Mouse (Mus musculus) right cerebral cortex, postnatal 14 days (tissue): Measurements from ENCODE around the gene Nck1.

ENCODE experiments used
- DNase-seq: peaks from one replicate; pipeline ENCODE4 v3.0.0; 2022

The Nck1 gene

DNA sequence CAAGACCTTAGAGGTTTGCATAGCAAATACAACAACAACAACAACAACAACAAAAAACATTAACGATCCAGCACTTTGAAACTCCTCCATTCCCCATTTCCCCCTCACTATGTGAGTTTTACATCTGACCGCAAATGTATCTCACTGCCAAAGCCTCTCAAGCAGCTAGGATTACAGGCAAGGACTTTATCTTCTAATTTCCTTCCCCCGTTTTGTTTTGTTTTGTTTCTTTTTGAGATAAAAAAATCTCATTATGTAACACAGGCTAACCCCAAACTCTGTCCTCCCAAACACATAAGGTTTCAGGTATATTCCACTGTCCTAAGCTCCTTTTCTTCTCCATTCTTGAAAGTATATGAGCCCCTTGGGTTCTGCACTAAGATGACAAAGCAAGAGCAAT is 11.2 kb downstream of the Nck1 start:
- DNase-seq = no peak

DNA sequence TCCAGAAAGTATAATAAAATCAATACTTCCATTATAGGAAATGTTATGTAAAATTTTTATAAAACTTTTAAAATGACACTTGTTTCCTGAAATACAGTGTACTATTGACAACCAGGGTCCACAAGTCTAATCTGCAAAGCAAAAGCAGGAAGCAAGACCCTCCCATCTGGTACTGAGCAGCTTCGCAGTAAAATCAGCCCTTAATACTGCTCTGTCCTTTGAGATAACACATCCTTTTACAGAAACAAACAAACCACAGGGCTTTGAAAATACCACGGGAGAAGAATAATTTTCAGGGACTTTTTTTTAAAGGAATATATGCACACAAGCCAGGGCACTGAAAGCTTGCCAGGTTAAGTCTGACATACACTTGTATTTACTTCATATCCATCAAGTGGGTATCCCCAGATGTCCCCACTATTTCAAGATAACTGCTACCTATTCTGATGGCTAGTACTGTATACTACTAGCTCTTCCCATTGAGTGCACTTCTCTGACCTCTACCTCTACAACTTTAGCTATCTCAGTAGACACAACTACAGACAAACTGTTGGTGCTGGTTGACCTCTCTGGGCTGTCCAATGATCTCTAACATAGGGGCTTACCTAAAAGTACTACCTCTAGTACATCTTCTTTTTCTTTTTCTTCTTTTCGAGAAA is 13.0 kb downstream of the Nck1 start:
- DNase-seq = no peak

DNA sequence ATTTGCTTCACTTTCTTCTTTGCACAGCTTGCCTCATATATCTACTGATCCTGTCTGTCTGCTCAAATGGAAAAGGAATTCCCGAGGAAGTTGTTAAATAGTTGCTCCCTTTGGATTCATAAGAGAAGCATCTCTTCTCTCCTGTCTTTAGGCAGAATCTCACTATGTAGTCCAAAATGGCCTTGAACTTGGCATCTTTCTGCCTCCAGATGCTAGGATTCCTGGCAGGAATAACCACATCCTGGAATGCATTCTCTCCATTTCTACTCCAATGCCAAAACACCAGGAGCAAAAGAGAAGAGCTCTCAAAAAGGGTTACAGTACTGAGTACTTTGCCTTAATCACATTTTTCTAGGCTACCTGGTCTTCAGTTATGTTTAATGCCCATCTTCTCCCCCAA is 14.6 kb downstream of the Nck1 start:
- DNase-seq = no peak

DNA sequence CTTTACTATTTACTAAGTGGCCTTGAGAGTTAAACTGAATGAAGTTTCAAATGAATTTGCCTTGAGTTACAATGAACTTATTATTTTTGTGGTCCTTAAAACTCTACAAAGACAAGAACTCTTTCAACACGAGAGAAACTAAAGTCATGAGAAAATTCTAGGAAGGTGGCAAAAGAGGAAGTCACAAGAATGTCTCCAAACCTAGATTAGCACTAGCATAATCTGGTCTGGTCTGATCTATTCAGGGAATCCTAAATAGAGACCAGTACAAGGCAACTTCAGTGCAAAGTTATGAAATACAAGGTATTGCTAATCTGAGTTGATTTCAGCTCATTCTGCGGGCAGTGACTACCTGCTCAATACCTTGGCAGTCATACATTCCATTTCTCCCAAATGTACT is 20.7 kb downstream of the Nck1 start:
- no peak for DNase-seq

DNA sequence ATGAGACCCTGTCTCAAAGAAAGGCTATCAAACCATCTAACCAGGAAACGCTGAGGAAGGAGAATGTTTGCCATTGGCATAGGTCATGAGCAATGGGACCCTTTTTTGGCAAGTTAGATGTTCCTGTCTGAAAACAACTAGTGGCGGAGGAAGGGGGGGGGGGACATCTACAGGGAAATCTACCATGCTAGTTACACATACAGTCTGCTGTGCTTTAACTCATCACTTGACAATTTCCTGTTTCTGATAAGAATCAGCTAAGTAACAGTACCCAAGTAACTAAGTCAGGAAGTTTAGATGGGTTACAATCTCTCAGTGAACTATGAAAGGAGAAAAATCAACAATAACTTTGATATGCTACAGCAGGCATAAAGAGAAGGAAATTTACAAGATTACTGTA is 23.9 kb downstream of the Nck1 start:
- DNase-seq = no peak

DNA sequence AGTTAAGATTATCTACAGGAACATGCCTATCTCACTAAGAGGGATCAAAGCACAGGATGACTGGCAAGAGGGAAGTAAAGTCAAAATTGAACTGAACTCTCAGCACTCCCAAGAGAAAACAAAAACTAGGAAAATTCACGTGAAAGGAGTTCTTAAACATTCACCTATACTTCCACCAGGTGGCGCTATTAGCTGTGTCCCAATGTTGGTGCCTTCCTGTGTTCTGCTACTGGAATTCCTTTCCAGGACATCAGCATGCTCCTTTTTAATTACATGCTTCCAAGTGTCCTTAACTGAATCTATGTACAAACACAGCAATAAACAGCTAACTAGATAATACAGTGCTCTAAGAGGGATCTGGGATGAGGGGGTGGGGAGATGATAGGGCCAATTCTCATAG is 25.3 kb downstream of the Nck1 start:
- peak; percentile 23 for DNase-seq

DNA sequence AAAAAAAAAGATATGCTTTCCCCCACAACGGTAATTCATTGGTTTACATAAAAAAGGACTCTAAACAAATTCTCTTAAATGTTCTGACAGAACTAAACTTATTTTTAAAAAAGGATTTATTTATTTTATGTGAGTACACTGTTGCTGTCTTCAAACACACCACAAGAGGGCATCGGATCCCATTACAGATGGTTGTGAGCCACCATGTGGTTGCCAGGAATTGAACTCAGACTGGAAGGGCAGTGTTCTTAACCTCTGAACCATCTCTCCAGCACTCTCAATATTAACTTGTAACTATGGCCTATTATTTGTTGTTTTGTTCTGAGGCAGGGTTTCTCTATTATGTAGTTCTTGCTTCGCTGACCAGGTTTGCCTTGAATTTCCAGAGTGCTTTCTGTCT is 25.9 kb downstream of the Nck1 start:
- DNase-seq = no peak

DNA sequence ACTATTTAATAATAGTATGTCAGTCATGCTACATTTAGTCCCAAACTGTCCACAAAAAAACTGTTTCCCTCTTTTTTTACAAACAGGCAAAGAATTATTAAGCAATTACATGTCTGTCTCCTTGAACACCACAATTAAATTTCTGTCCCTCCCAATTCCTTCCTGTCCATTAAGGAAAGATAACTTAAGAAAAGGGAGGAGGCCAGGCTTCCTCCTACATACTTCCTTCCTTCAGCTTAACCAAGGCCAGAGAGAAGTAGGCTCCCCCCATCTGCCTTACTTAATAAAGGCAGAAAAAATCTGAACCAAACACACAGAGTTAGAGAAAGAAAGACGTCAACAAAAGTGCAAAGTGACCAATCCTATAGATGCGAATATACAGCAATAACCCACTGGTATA is 38.4 kb downstream of the Nck1 start:
- DNase-seq = no peak

DNA sequence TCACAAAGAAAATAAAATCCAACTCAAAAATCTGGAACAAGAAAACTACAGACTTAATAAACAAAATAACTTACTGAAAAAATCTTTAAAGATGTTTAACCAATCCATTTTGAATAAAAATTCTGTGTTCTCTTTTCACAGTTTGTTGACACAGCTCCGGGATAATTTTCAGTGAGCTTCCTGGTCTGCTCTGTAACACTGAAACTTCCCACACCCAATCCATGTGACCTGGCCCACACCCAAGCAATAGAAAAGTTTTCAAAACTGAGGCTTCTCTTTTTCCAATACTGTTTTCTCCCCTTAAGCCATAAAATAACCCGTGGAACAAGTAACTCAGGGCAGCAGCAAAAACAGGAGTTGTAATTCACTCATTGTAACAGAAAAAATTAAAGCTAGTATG is 39.3 kb downstream of the Nck1 start:
- DNase-seq = no peak

DNA sequence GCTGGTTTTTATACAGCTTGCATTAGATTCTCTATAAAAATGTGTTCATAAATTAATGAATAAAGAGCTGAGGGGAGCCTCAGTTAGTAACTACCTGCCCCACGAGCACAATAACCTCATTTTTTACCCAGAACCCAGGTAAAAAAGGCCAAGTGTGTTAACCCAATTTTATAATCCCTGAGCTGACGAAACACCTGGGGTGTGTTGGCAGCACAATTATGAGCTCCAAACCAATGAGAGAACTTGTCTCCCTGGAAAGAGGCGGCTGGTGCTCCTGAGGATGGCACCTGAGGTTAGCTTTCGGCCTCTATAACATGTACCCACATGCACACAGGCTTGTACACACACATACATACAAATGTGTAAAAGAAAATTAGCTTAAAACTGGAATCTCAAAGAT is 40.4 kb downstream of the Nck1 start:
- no peak for DNase-seq

DNA sequence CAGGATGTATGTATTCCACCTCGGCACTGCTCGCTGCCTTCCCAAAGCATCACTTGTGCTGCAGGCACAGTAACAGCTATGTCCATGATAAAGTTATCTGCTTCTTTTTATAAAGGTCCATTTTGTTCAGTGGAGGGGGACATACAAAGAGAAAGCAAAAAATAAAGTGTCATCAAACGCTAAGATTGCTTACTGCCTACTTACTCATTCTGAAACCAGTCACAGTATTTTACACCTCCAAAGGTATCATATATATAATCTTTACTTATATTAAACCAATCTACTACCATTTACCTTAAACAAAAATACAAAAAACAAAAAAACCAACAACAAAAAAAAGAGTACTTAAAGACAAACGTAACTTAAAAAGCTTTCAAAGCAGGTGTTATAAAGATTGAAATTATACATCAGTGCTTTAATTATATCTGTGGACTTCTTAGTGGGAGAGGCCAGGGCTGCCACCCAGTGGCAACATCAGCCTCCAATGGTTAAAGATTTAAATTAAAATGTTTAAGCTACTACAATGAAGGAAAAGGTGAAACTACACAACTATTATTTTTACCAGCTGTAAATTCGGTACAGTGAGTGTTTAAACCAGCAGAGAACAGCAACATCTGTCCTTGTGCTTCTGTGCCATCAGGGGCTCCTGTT is 52.2 kb downstream of the Nck1 start:
- DNase-seq = no peak

DNA sequence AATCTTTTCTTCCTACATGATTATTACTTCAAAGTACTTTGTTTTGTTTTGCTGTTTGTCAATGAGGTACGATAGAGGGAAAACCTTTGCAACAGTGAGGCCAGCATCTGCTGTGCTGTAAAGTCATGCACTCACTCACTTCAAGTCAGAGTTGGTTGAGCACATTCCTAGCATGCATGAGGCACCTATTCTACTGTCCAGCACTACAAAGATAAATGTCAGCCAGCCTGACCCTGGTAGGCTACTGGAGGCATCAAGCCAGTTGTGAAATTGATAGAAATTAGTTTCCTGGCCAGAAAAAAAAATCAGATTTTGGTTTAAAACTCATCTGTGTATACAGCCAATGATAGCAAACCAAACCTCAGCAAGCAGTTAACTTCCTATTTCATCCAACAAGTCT is 54.5 kb downstream of the Nck1 start:
- DNase-seq = no peak

DNA sequence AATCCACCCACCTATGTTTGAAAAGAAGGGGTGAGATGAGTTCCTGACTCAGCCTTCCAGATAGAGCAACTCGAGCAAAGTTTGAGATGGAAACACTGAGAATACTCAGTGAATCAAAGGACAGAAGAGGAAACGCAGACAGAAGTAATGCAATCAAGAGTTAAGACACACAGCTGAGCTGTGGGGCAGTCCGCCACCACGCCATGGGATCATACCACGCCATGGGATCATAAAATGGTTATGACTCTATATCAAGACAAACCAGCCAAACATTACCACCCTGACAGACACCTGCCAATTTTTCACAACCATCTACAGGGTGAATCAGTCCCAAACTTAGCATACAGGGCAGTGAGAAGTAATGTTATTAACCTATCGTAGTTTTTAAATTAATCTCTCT is 57.0 kb downstream of the Nck1 start:
- DNase-seq = no peak

DNA sequence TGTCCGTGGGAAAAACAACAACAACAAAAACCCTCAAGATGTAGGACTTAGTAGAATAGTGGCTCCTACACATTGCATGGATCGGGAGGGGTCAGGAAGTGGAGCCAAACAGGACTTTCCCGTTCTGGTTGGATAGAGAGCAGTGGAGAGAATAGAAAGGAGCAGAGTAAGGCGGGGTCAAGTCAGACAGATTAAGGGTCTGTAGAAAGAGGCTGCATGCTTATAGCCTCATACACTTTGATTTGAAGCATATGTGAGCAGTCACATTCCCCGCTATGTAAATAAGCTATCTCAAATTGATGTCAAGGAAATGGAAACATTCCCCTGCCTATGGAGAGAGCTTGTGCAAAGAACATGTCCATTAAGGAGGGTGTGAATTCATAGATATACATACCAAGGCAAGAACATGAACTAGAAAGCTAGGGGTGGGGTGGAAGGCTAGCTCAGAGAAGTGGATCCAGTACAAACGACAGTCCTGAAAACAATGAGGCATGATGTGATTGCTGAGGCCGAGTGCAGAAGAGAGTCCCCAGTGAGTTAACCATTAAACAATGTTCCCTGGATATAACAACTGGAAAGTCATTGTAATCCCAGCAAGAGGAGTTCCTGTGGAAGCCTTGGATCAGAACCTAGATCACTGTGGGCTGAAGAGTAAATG is 57.7 kb downstream of the Nck1 start:
- no peak for DNase-seq

DNA sequence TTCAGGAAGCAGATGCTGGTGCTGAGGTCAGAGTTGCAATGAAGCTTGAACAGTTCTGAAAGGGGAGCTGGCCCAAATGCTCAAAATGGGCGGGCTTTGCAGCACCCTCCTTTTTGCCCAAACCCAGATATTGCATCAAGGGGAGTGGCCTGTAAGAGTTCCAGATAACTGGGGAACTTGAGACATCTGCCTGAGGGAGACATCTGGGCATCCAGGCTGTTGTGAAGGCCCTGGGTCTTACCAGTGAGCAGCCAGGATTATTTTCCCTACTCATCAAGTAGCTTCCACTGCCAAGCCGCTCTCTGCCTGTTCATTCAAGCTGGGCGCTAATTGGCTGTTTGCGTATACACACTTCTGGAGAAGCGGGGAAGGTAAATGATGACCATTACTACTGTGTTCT is 59.5 kb downstream of the Nck1 start, which contains the start of gene Il20rb:
TSS of gene Il20rb (minus strand) at position 358 of the 400 bp plus-strand sequence.
- no peak for DNase-seq

DNA sequence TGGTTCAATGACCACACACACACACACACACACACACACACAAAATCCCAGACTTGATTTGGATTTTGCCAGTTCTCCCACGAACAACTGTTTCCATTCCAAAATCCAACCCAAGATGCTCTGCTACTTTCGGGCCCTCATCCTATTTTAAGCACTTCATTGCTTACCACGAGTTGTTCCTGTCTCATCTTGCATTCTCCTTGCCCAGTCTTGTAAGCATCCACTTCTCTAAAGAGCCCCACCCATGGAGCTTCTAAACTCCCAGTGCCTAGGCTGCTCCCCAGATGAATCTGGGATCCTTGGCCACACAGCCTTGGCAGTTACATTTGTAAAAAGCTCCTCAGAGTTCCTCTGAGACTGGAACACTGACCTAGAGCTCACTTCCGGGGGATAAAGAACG is 62.6 kb downstream of the Nck1 start:
- DNase-seq = no peak

DNA sequence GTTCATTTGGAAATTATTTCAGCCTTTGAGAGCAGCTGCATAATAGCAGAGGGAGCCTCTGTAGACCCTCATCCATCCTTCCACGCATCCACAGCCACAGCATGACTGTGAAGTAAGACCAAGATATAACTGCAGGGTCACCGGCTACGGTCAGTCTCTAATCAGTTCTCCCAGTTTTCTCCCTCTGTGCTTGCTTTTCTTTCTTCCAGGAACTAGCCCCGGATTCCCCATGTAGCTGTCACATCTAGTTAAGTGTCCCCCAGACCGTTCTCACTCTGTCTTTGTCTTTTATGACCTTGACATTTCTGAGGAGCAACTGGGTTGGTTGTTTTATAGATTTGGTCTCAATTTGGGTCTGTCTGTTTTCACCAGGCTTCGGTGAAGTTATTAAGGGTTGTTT is 64.3 kb downstream of the Nck1 start:
- DNase-seq = no peak

DNA sequence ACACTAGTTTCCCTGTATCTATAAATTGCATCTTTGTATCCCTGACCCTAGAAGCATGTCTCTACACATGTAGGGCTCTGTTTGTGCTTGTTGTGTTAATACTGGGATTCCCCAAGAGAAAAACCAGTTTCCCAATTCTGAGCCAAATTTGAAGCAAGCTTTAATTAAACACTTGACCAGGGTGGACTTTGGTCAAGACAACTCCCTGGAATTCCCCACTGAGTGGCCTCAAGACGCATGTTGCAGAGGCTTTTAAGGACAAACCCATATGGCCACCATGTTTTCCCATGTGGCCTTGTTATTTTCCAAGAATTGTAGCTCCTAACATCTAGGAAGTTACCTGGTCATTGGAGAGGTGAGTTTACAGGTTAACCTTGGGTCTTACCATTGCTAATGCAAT is 71.9 kb downstream of the Nck1 start:
- DNase-seq = no peak

DNA sequence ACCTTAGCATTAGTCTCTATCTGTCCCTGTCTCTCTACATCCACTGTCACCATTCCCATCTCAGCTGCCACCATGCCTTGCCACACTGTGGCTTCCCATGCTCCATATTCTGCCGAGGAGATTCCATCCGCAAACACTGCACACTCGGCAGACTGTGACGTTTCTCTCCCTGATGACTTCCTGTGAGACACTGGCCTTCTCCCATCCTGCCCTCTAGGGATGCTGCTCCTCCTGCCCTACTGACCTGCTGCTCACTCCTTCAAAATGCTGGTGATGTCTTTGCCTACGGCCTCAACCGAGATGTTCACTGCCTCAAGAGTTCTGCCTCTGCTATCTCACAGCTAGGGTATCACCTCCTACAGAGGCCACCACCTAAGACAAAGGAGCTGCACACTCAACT is 72.6 kb downstream of the Nck1 start:
- no peak for DNase-seq

DNA sequence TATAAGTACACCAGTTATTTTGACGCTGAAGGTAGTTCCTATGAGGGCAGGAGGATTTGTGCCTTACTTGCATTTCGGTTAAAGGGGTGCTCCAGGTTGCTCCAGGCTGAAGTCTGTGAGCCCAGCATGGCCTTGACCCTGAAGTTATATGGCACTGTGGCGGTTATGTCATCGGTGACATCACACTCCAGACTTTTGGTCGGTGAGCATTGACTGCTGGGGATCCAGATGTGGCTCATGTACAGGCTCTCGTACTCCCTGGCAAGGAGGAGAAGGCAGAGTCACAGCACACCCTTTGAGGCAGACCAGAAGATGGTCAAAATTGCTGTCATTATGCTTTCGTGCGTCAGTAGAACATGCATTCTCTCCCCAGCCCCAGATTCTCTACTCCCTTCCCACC is 73.0 kb downstream of the Nck1 start:
- no peak for DNase-seq

DNA sequence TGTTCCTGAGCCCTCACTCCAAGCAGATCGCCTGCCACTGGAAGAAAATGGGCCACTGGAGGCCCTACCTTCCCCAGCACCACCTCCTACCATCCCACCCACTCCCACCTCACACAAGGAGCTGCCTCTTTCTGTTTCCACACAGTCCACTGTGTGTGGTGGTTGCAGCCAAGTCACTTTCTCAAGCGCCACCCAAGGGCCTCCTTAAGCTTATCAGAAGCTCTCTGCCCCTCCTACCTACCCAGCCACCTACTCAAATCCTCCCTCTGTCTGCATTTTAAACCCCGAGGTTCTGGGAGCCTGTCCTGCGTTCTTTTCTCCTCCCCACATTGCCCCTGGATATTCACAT is 74.4 kb downstream of the Nck1 start:
- DNase-seq = no peak

DNA sequence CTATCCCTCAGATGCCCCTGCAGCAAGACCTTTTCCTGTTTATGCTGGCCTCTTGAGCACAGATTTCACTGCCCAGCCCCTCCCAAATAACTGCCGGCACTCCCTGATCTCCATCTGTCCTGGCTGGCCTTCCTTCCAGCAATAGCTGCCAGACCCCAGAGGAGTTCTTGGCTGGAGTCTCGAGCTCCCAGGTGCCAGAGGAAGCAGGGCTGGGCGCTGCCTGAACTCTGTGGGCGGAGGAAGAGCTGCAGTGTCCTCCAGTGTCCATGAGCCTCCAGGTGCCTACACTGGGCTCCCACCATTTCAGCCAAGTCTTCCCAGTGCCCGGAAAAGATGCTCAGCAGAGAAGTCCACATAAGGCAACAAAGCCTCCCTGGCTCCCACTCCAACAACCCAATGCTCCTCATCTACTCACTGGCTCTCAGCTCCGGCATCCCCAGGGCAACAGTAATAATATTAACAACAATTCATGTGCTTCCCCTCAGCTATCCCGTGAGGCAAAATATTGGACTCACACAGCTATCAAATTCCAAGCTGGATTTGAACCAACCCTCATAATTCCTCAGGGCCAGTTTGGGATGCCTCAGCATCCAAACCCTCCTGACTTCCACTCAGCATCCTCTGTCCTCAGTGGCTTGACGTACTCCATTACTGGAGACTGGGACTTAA is 74.9 kb downstream of the Nck1 start:
- DNase-seq = no peak

DNA sequence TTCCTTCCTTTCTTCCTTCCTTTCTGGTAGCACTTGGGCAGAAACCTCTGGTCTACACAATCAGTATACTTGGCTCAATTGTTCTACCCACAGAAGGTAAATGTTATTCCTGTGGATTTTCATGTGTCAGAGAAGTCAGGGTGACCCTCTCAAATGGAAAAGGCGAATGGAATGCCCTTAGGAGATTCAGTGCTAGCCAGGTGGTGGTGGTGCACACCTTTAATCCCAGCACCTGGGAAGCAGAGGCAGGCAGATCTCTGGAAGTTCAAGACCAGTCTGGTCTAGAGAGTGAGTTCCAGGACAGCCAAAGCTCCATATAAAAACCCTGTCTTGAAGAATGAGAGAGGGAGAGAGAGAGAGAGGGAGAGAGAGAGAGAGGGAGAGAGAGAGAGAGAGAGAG is 75.7 kb downstream of the Nck1 start:
- no peak for DNase-seq

DNA sequence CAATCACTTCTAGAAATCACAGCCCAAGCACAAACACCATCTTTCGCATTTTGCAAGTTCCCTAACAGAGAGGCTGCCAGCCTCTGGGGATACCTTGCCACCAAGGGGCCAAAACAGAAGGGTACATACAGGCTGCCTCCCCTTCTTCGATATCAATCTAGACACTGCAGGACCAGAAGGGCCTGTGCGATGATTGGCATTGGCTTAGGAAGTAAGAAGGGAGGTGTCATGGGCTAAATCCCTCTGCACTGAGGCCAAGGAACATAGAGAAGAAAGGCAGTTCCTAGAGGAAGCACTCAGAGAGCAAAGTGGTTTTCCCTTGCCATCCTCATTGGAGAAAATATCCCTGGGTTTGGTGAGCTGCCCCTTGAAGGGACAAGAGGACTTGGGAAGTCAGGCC is 76.3 kb downstream of the Nck1 start:
- DNase-seq = no peak
